Mouse (Mus musculus) neural tube, embryonic 11.5 days (tissue): ENCODE measurements around the gene Ubqln5. TPM values are rescaled to one million over a fixed set of nuclear protein-coding genes. Genes with fewer than 3 reads are reported as not detected.

Source experiments
- ATAC-seq: fragments of 200-750 bp; cut with Nextera tagmentation; 2 replicates; pipeline ENCODE4 v1.8.0; 2017; ENCODE audit warnings: moderate number of reproducible peaks, mild to moderate bottlenecking, moderate TSS enrichment, moderate library complexity; ENCODE audit not compliant: insufficient read depth, low FRiP score, low TSS enrichment
- DNase-seq: peaks from one replicate; pipeline ENCODE4 v3.0.0-alpha.2; 2015; ENCODE audit warnings: low spot score
- H3K27ac ChIP-seq: fragments of 300-500 bp; sonication (generic); 2 replicates; pipeline ENCODE4 v1.5.1; 2014; ENCODE audit warnings: low read depth, mild to moderate bottlenecking, low read length
- H3K27me3 ChIP-seq: fragments of 300-500 bp; sonication (generic); 2 replicates; pipeline ENCODE4 v1.6.1; 2014; ENCODE audit warnings: mild to moderate bottlenecking, low read length, mixed read lengths; ENCODE audit not compliant: control insufficient read depth, insufficient read depth
- H3K36me3 ChIP-seq: fragments of 300-500 bp; sonication (generic); 2 replicates; pipeline ENCODE4 v1.6.1; 2014; ENCODE audit warnings: mild to moderate bottlenecking, low read length, moderate library complexity, mixed read lengths; ENCODE audit not compliant: control insufficient read depth, insufficient read depth
- H3K4me1 ChIP-seq: fragments of 300-500 bp; sonication (generic); 2 replicates; pipeline ENCODE4 v1.6.1; 2014; ENCODE audit warnings: low read length, mixed read lengths; ENCODE audit not compliant: control insufficient read depth, insufficient read depth
- H3K4me2 ChIP-seq: fragments of 300-500 bp; sonication (generic); 2 replicates; pipeline ENCODE4 v1.6.1; 2014; ENCODE audit warnings: low read depth, mild to moderate bottlenecking, moderate library complexity
- H3K4me3 ChIP-seq: fragments of 300-500 bp; sonication (generic); 2 replicates; pipeline ENCODE4 v1.5.1; 2014; ENCODE audit warnings: low read depth, low read length
- H3K9ac ChIP-seq: fragments of 300-500 bp; sonication (generic); 2 replicates; pipeline ENCODE4 v1.6.1; 2014; ENCODE audit warnings: mild to moderate bottlenecking, low read length
- H3K9me3 ChIP-seq: fragments of 300-500 bp; sonication (generic); 2 replicates; pipeline ENCODE4 v1.6.1; 2016; ENCODE audit warnings: low read length; ENCODE audit not compliant: control insufficient read depth
- WGBS: fragments of 180-500 bp; shearing (Covaris S2); extraction: QIAGEN DNeasy Blood & Tissue Kit; methylation state at CpG from one replicate; pipeline ENCODE4 v1.1.7; 2014; 5-methylcytosine and 5-hydroxymethylcytosine counted together
- polyA plus RNA-seq: library from polyadenylated mRNA; unstranded; fragments of >200 nt; fragmentation: Nextera tagmentation; extraction: Ambion mirVana; gene quantifications from 2 replicates; pipeline ENCODE4 v1.2.1, GENCODE M21; 2014

Ubqln5 gene
- polyA plus RNA-seq: not detected in 2 replicates

DNA sequence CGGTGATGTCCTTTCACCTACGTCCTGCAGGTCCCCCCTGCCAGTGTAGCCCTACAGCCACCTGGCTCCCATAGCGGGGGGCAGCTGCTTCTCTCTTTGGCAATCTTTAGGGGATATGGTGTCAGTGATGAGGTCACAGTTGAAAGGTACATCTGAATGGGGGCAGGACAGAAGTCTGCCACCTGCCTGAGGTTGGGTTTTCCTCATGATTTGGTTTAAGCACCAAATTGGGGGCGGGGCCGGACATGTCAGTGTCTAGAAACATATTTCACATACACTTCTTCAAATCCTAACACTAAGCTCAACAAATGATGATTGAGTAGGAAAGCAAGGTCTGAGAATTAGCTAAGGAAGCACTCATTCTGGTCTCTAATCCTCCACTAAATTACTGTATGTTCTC lies at the start of gene Ubqln5:
TSS of gene Ubqln5 (minus strand) at position 101 of the 400 bp plus-strand sequence.
- H3K4me2 ChIP-seq: no peak within 1 kb of the TSS
- H3K36me3 ChIP-seq: no peaks in the 10 kb centered on the region
- H3K4me1 ChIP-seq: no peaks in the 10 kb centered on the region
- WGBS: 90% methylated on average over 5 of the region's 5 CpGs
- no peak within 1 kb of the TSS for H3K27ac ChIP-seq
- no peak for DNase-seq
- no peak within 1 kb of the TSS for H3K4me3 ChIP-seq
- no peak within 1 kb of the TSS for H3K9ac ChIP-seq
- H3K27me3 ChIP-seq: no peaks in the 10 kb centered on the region
- H3K9me3 ChIP-seq: no peaks in the 10 kb centered on the region
- no peak for ATAC-seq

DNA sequence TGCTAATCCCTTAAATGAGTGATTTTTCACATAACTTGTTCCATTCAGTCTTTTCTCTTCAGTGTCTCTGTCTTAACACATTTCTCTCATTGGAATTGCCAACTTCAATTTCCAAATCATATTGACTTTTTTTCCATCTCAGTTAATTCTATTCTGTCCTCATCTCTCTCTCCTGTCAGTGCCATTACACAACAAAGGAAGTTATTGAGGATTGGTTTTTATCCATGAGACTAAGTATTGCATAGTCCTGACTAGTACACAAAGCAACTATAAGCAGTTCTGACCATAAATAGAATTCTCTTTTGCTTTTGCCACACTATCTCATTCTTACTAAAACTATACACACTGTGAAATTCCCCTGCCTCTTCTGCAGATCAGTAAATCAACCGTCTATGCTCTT lies 49.4 kb upstream of the Ubqln5 start:
- no peak for ATAC-seq

DNA sequence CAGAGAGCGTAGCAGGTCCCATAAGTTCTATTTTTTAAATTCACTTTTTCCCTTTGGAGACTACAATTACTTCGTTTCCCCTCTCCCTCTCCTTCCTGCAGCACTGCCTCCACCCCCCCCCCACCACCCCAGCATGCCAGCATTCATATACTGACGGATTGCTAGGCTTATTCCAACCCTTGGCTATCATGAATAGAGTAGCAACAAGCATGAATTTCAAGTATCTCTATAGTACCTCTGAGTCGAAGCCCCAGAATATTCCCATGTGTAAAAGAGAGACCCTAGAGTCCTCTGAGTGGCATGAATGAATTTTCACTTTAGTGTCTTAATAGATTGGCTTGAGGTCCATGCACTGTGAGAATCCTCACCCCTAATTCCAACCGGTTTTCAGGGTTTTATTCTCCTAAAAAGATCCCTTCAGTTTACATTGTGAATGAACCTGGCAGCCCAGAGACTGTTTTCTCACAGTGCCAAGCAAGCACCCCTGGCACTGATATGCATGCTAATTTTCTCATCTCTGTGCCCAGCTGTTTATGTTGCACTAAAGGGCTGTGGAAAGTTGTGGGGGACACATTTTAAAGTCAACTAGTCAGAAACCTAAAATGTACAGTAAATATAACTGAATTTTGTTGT lies 48.9 kb upstream of the Ubqln5 start:
- H3K27ac ChIP-seq: no peak overlapping the region
- 82% methylated on average over 5 of the region's 5 CpGs for WGBS
- H3K36me3 ChIP-seq: no peaks in the 10 kb centered on the region
- H3K9me3 ChIP-seq: no peaks in the 10 kb centered on the region
- no peak overlapping the region for H3K4me2 ChIP-seq
- no peak for DNase-seq
- H3K4me1 ChIP-seq: no peaks in the 10 kb centered on the region
- no peaks in the 10 kb centered on the region for H3K27me3 ChIP-seq
- no peak for ATAC-seq
- H3K9ac ChIP-seq: no peak overlapping the region
- H3K4me3 ChIP-seq: no peak overlapping the region

More for the DNA sequence above, 49.4 kb upstream of the Ubqln5 start:
- H3K27ac ChIP-seq: no peak overlapping the region
- H3K36me3 ChIP-seq: no peaks in the 10 kb centered on the region
- no peak overlapping the region for H3K4me2 ChIP-seq
- no peaks in the 10 kb centered on the region for H3K27me3 ChIP-seq
- 90% methylated on average over 1 of the region's 1 CpGs for WGBS
- no peaks in the 10 kb centered on the region for H3K9me3 ChIP-seq
- no peak overlapping the region for H3K9ac ChIP-seq
- DNase-seq: no peak
- H3K4me3 ChIP-seq: no peak overlapping the region
- H3K4me1 ChIP-seq: no peaks in the 10 kb centered on the region

DNA sequence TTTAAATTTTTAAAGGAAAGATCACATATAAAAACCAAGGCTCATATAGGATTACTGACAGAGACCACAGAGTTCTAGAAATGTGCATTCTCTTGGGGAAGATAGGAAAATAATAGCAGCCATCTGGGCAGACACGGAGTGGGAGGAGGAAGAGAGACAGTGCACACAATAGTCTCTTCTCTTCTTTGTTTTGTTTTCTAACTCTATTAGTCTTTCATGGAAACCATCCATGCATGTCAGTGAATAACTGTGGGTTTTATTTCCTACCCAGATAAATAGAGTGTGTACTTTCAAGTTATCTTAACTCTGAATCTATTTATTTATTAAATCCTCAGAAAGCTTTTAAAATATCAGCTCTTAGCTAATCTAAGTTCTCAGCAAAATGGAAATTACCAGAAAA lies 45.5 kb upstream of the Ubqln5 start:
- H3K36me3 ChIP-seq: no peaks in the 10 kb centered on the region
- H3K27ac ChIP-seq: no peak overlapping the region
- H3K27me3 ChIP-seq: no peaks in the 10 kb centered on the region
- no peak overlapping the region for H3K4me2 ChIP-seq
- WGBS: 54% methylated on average over 1 of the region's 1 CpGs
- no peak overlapping the region for H3K4me3 ChIP-seq
- H3K9me3 ChIP-seq: no peaks in the 10 kb centered on the region
- DNase-seq (no peak), ATAC-seq (no peak)
- no peaks in the 10 kb centered on the region for H3K4me1 ChIP-seq
- H3K9ac ChIP-seq: no peak overlapping the region

DNA sequence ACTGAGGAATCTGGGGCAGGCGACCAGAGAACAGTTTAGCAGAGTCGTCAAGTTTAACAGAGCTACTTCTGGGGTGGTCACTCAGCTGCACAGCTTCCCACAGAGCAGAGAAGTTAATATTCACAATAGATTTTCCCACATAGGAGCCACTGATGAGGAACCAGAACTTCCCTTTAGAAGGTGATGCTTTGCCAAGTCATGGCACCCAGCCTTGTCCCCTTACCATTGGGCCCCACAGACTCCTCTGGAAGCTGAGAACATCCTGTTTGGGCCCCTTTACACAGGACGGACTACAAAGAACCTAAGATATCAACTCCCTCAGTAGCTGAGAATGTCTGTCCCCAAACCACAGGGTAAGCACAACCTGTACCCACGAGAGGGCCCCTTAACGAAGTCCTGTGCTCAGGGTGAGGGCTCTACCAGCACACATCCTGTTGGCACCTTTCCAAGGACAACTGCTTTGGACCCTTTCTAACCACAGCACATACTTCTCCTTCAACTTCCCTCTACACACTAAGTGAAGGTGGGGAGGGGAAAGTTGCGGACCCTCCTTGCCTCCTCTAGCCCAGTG lies 40.1 kb upstream of the Ubqln5 start:
- no peak for ATAC-seq
- WGBS: 82% methylated on average over 6 of the region's 6 CpGs
- no peaks in the 10 kb centered on the region for H3K4me1 ChIP-seq
- H3K27ac ChIP-seq: no peak overlapping the region
- DNase-seq: no peak
- no peak overlapping the region for H3K9ac ChIP-seq
- no peaks in the 10 kb centered on the region for H3K9me3 ChIP-seq
- no peaks in the 10 kb centered on the region for H3K36me3 ChIP-seq
- no peaks in the 10 kb centered on the region for H3K27me3 ChIP-seq
- no peak overlapping the region for H3K4me3 ChIP-seq
- H3K4me2 ChIP-seq: no peak overlapping the region

DNA sequence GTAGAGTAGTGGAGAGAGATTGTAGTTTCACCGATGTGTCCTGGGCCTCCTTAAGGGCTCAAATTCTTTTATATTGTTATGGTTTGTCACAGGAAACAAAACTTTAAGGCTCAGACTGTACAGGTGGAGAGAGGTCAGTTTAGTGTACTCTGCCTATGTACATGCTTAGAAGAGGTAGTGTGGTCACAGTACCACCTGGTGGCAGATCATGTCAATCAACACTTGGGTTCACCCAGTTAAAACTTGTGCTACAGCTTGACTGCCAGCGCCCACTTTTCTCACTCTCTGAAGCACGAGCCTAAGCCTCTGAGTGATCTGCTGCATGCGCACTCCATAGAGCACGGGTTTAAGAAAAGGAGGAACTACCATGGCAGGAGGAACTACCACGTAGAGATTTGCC lies 37.5 kb upstream of the Ubqln5 start:
- Histone ChIP-seq H3K9me3 (no peaks in the 10 kb centered on the region), H3K27me3 (no peaks in the 10 kb centered on the region), H3K27ac (no peak overlapping the region), H3K4me2 (no peak overlapping the region), H3K4me1 (no peaks in the 10 kb centered on the region), H3K4me3 (no peak overlapping the region), H3K36me3 (no peaks in the 10 kb centered on the region), H3K9ac (no peak overlapping the region)
- ATAC-seq (no peak), DNase-seq (no peak)
- 86% methylated on average over 6 of the region's 6 CpGs for whole genome bisulfite sequencing

DNA sequence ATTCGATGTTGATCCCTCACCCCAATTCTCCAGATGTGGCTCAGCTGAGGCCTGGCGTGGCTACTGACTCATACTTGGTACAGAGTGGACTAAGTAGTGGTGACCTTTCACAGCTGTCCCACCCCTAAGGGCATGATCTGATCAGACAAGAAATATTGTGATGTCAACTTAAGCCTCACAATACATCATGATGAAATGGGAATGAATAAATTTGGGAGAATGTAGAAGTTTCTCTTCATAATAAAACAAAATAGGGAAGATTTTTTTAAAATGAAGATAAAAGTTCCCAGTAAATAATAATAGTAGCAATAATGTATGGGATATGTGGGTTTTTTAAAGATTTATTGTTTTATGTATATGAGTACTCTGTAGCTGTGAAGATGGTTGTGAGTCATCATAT lies 20.8 kb upstream of the Ubqln5 start, which contains the start of gene Ubqlnl:
TSS of gene Ubqlnl (minus strand) at position 101 of the 400 bp plus-strand sequence.
- no peak within 1 kb of the TSS for H3K27ac ChIP-seq
- H3K4me2 ChIP-seq: no peak within 1 kb of the TSS
- H3K36me3 ChIP-seq: no peaks in the 10 kb centered on the region
- no peak for DNase-seq
- 86% methylated on average over 2 of the region's 2 CpGs for WGBS
- H3K27me3 ChIP-seq: no peaks in the 10 kb centered on the region
- no peak within 1 kb of the TSS for H3K9ac ChIP-seq
- no peak within 1 kb of the TSS for H3K4me3 ChIP-seq
- H3K9me3 ChIP-seq: no peaks in the 10 kb centered on the region
- no peak for ATAC-seq
- H3K4me1 ChIP-seq: no peaks in the 10 kb centered on the region

DNA sequence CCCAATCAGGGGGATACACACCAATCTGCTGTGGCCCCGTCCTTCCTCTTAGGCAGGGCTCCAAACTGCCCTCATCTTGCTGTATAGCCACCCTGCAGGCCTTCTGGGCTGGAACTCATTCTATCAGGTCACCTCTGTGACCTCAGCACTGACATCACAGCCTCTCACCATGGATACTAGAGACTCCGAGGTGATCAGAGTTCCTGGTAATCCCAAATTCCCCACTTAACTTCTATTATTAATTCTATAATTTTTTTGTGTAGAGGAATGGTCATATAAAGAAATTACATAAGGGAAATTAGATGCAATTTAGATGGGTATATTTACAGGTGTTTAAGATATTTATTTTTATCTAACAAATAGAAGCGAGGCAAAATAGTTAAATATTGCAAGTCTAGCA lies 13.6 kb upstream of the Ubqln5 start, which contains the start of gene Ubqln3:
TSS of gene Ubqln3 (minus strand) at position 101 of the 400 bp plus-strand sequence.
- 80% methylated on average over 3 of the region's 3 CpGs for WGBS
- DNase-seq: no peak
- Histone ChIP-seq H3K4me3 (no peak within 1 kb of the TSS), H3K36me3 (no peaks in the 10 kb centered on the region), H3K9me3 (no peaks in the 10 kb centered on the region), H3K27me3 (no peaks in the 10 kb centered on the region), H3K9ac (no peak within 1 kb of the TSS), H3K27ac (no peak within 1 kb of the TSS), H3K4me2 (no peak within 1 kb of the TSS), H3K4me1 (no peaks in the 10 kb centered on the region)
- no peak for ATAC-seq

DNA sequence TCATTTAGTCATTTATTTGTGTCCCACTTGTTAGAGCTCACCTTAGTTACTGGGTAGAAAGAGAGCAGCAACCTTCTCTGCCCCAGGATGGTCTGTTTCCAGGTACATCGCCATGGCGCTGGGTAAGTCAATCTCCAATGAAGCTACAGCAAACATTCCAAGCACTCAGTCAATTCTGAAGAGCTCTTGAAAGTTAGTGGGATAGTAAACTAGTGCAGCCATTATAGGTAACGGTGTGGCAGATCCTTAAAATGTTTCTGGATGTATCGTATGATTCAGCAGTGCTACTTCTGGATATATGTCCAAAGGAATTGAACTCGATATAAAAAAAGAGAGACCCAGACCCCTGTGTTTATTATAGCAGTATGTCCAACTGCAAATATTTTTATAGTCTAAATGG lies 7.7 kb upstream of the Ubqln5 start, which contains the start of gene Olfr643:
TSS of gene Olfr643 (minus strand) at position 101 of the 400 bp plus-strand sequence.
- H3K27me3 ChIP-seq: no peaks in the 10 kb centered on the region
- H3K9ac ChIP-seq: no peak within 1 kb of the TSS
- H3K36me3 ChIP-seq: no peaks in the 10 kb centered on the region
- H3K9me3 ChIP-seq: no peaks in the 10 kb centered on the region
- DNase-seq: no peak
- no peak within 1 kb of the TSS for H3K27ac ChIP-seq
- no peak within 1 kb of the TSS for H3K4me2 ChIP-seq
- H3K4me3 ChIP-seq: no peak within 1 kb of the TSS
- no peak for ATAC-seq
- no peaks in the 10 kb centered on the region for H3K4me1 ChIP-seq
- WGBS: 90% methylated on average over 5 of the region's 5 CpGs
